Mouse (Mus musculus) liver, postnatal 0 days (tissue): ENCODE results near the gene Ssh3. TPM values are rescaled to one million over a fixed set of nuclear protein-coding genes. Genes with fewer than 3 reads are reported as not detected.

Experiments used
- ATAC-seq: fragments of 200-750 bp; cut with Nextera tagmentation; 2 replicates; pipeline ENCODE4 v1.8.0; 2017; ENCODE audit warnings: mild to moderate bottlenecking, moderate library complexity
- DNase-seq: peaks from one replicate; pipeline ENCODE4 v3.0.0-alpha.2; 2016
- H3K27ac ChIP-seq: fragments of 300-500 bp; sonication (generic); 2 replicates; pipeline ENCODE4 v1.5.1; 2014; ENCODE audit warnings: antibody characterized with exemption, moderate library complexity, mild to moderate bottlenecking, low read depth
- H3K27me3 ChIP-seq: fragments of 300-500 bp; sonication (generic); 2 replicates; pipeline ENCODE4 v1.6.1; 2014; ENCODE audit warnings: low read length, control low read depth, mixed read lengths; ENCODE audit not compliant: insufficient read depth
- H3K36me3 ChIP-seq: fragments of 300-500 bp; sonication (generic); replicated peaks from 2 replicates; pipeline ENCODE4 v1.6.1; 2014; ENCODE audit warnings: mild to moderate bottlenecking, control low read depth, low read length, moderate library complexity, mixed read lengths; ENCODE audit not compliant: insufficient read depth
- H3K4me1 ChIP-seq: fragments of 300-500 bp; sonication (generic); 2 replicates; pipeline ENCODE4 v1.6.1; 2014; ENCODE audit warnings: antibody characterized with exemption, mild to moderate bottlenecking, control low read depth; ENCODE audit not compliant: insufficient read depth
- H3K4me2 ChIP-seq: fragments of 300-500 bp; sonication (generic); 2 replicates; pipeline ENCODE4 v1.6.1; 2014; ENCODE audit warnings: low read depth, mild to moderate bottlenecking, low read length, moderate library complexity, mixed read lengths
- H3K4me3 ChIP-seq: fragments of 300-500 bp; sonication (generic); 2 replicates; pipeline ENCODE4 v1.5.1; 2014; ENCODE audit warnings: low read depth, low read length
- H3K9ac ChIP-seq: fragments of 300-500 bp; sonication (generic); replicated peaks from 2 replicates; pipeline ENCODE4 v1.6.1; 2014; ENCODE audit warnings: mild to moderate bottlenecking, moderate library complexity
- H3K9me3 ChIP-seq: fragments of 300-500 bp; sonication (generic); 2 replicates; pipeline ENCODE4 v1.6.1; 2016; ENCODE audit warnings: mild to moderate bottlenecking, control low read depth, low read length, mixed read lengths
- CTCF ChIP-seq: sonication (generic); IDR thresholded peaks from 2 replicates; pipeline ENCODE4 v1.5.1; 2016; ENCODE audit warnings: antibody characterized with exemption, low read depth
- EP300 ChIP-seq: IDR thresholded peaks from 2 replicates; pipeline ENCODE4 v1.6.1; 2016; ENCODE audit warnings: antibody characterized with exemption, low read depth, mild to moderate bottlenecking
- WGBS: fragments of 180-500 bp; shearing (Covaris S2); extraction: QIAGEN DNeasy Blood & Tissue Kit; methylation state at CpG from one replicate; pipeline ENCODE4 v1.1.7; 2014; ENCODE audit not compliant: insufficient replicate concordance; 5-methylcytosine and 5-hydroxymethylcytosine counted together
- polyA plus RNA-seq: library from polyadenylated mRNA; unstranded; fragments of >200 nt; fragmentation: Nextera tagmentation; extraction: Ambion mirVana; gene quantifications from 2 replicates; pipeline ENCODE4 v1.2.1, GENCODE M21; 2015

Gene Ssh3
- polyA plus RNA-seq, 1 experiment from 2014 or later, result 3.3 TPM

DNA sequence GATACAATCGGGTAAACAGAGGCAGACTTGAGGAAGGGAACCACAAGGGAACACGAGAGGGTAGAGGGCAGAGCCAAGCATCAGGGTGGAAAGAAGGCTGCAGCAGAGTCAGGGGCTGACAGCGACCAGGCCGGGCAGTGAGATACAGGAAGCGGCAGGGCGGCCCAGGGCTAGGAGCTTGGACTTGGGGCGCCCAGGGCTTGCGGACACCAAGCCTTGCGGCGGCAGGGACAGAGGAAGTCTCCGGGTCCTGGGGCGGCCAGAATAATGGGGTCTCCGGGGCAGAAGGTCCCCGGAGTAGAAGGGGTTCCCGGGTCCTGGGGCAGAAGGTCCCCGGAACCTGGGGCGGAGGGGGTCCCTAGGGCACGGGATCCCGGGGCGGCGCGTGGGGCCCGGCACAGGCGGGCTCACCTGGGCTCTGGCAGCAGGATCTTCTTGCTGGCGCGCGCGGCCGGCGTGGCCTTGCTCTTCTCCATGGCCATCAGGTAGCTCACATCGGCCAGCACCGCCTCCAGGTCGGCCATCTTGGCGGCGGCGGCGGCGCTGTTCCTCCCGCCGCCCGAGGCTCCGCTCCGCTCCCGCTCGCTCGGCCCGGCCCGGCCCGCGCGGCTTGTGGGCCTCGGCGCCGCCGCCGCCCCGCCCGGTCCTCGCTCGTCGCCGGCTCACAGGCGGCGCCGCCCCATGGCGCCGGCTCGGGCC is 36.7 kb upstream of the Ssh3 start:
- Histone ChIP-seq H3K4me1 (peaks cover 39% of the 10 kb centered on the region), H3K4me2 (peak overlapping the region; percentile 87), H3K9me3 (no peaks in the 10 kb centered on the region), H3K27ac (peak overlapping the region; percentile 88), H3K9ac (peak overlapping the region; percentile 99), H3K27me3 (no peaks in the 10 kb centered on the region), H3K36me3 (no peaks in the 10 kb centered on the region; the same call in 1 of the 2 replicates), H3K4me3 (peak overlapping the region; percentile 92)
- WGBS, result 8% methylated on average over 57 of the region's 68 CpGs
- peak; percentile 77 for ATAC-seq
- TF ChIP-seq CTCF (no peak), EP300 (no peak)
- peak; percentile 68 for DNase-seq

DNA sequence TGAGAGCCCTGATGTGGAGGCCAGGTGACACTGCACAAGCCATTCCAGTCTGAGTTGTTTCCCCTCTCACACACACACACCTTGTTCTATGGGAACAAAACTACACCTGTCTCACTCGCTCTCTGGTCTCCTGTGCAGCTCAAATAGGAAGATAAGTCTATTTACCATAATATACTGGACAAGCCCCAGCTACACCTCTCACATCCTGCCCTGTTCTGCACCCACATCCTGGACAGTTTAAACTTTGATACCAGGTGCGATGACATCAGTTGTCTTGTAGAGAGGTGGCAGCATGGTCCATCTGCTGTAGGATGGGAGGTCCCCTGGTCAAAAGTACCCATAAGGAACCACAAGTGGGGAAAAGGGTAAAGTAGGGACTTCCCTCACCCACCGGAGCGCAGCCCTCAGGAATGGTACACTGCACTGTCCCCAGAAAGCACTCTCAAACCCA is 35.9 kb upstream of the Ssh3 start:
- peak overlapping the region; percentile 87 for H3K4me2 ChIP-seq
- ATAC-seq, result no peak
- peaks cover 41% of the 10 kb centered on the region for H3K4me1 ChIP-seq
- no peaks in the 10 kb centered on the region for H3K9me3 ChIP-seq
- peak overlapping the region; percentile 99 for H3K9ac ChIP-seq
- no peak for DNase-seq
- TF ChIP-seq CTCF (no peak), EP300 (no peak)
- H3K27me3 ChIP-seq, result no peaks in the 10 kb centered on the region
- WGBS, result 16% methylated on average over 4 of the region's 4 CpGs
- H3K4me3 ChIP-seq, result peak overlapping the region; percentile 92
- H3K36me3 ChIP-seq, result no peaks in the 10 kb centered on the region; the same call in 1 of the 2 replicates
- H3K27ac ChIP-seq, result peak overlapping the region; percentile 88

- Histone ChIP-seq H3K27me3 (no peaks in the 10 kb centered on the region), H3K9me3 (no peaks in the 10 kb centered on the region), H3K27ac (peak overlapping the region; percentile 88), H3K4me2 (peak overlapping the region; percentile 87), H3K36me3 (no peaks in the 10 kb centered on the region; the same call in 1 of the 2 replicates), H3K4me1 (peaks cover 47% of the 10 kb centered on the region), H3K4me3 (peak overlapping the region; percentile 92), H3K9ac (peak overlapping the region; percentile 99)
- no peak for ATAC-seq
- TF ChIP-seq EP300 (no peak), CTCF (no peak)
- WGBS, result 33% methylated on average over 5 of the region's 5 CpGs
- DNase-seq, result peak; percentile 54
These were observed 35.4 kb upstream of the Ssh3 start for GRCm38 (mm10) chr19:4304251-4304821.

DNA sequence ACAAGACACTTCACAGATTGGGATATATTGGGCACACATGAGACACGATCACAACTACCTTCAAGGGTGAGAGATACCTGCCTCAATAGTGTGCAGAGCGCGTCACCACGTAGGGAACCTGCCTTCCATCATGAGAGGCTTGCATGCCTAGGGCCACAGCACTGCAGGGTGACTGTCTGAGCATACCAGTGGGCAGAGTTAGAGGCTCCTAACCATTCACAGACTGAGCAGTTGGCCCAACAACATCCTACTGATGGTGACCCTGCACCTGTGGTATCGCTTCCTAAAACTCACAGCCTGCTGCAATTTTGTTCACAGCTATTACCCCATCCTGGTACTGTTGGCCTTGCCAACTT is 34.6 kb upstream of the Ssh3 start:
- no peak overlapping the region for H3K9ac ChIP-seq
- no peaks in the 10 kb centered on the region for H3K27me3 ChIP-seq
- H3K4me2 ChIP-seq, result peak overlapping the region; percentile 87
- 73% methylated on average over 5 of the region's 5 CpGs for WGBS
- H3K9me3 ChIP-seq, result no peaks in the 10 kb centered on the region
- no peak for ATAC-seq
- peaks cover 3% of the 10 kb centered on the region; the same call in 1 of the 2 replicates for H3K36me3 ChIP-seq
- peak overlapping the region; percentile 92 for H3K4me3 ChIP-seq
- no peak for TF ChIP-seq EP300
- no peak for TF ChIP-seq CTCF
- peaks cover 52% of the 10 kb centered on the region for H3K4me1 ChIP-seq
- peak overlapping the region; percentile 88 for H3K27ac ChIP-seq
- no peak for DNase-seq

DNA sequence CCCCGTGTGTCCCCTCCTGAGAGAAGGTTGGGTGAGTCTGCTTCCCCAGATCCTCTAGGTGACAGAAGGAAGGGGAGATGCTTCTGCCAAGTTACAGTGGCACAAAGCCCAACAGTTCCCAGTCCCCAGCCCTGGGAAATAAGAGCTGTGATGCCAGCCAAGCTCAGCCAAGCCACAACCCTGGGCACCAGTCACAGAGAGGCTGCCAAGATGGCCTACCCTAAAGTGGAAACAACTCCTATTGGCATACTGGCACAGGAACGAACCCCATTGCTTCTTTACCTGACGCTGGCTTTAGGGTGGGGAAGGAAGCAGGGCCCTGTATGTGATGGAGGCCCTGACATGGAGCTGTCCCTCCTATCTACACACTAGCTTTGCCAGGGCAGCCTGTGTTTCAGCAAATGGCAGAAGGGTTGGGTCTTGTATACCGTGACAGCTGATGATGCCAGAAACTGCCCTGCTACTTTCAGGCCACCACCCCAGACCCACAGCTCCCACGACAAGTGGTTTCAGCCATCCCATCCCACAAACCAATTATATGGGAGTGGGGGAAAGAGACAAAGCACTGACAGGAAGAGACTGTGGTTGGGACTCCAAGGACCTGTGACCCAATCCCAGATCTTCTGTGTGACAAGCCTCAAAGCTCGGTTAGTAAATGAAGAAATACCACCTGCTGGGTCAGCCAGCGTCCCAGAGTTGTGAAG is 34.1 kb upstream of the Ssh3 start:
- Histone ChIP-seq H3K9me3 (no peaks in the 10 kb centered on the region), H3K4me1 (peaks cover 57% of the 10 kb centered on the region), H3K36me3 (peaks cover 6% of the 10 kb centered on the region; the same call in 1 of the 2 replicates), H3K4me3 (peak overlapping the region; percentile 92), H3K27me3 (no peaks in the 10 kb centered on the region), H3K4me2 (peak overlapping the region; percentile 87), H3K27ac (peak overlapping the region; percentile 88), H3K9ac (peak overlapping the region; percentile 46)
- WGBS, result 29% methylated on average over 7 of the region's 7 CpGs
- ATAC-seq (no peak), DNase-seq (no peak)
- no peak for TF ChIP-seq CTCF
- no peak for TF ChIP-seq EP300
